ENCODE assay signal across 33 mouse cellular contexts in genomic region chr1:163143113-163143512, GRCm38 (mm10). TPM values are rescaled to one million over a fixed set of nuclear protein-coding genes. Genes with fewer than 3 reads are reported as not detected.
DNase-seq lines count a peak whose midpoint lies in the region; ATAC-seq and TF ChIP-seq lines count a peak whose summit lies in the region.
"Had no signal": no experiment of that assay in that cellular context is flagged by ENCODE, and none has a peak within 500 bp of the region (broad histone marks: within the 10 kb centered on the region; RNA-seq: fewer than 3 reads in every experiment).

No protein-coding gene starts in this region.

- no peak overlapping the region for H3K4me2 ChIP-seq in forebrain, embryonic 11.5 days (ENCODE audit: low read depth, low read length, severe bottlenecking)
- H3K4me2 ChIP-seq in forebrain, embryonic 16.5 days (ENCODE audit: low read length) = no peak overlapping the region
- H3K4me2 ChIP-seq: embryonic facial prominence, embryonic 12.5 days; embryonic facial prominence, embryonic 15.5 days; forebrain, embryonic 12.5 days; forebrain, embryonic 15.5 days; heart, embryonic 13.5 days; hindbrain, embryonic 14.5 days had no signal

- no peak for TF ChIP-seq CTCF in C2C12 (IDR thresholded peaks at IDR 0.05; ENCODE audit: control insufficient read depth, insufficient read depth, insufficient read length)

- WGBS in forebrain, embryonic 11.5 days = 82% methylated on average over 1 of the region's 1 CpGs
- 73% methylated on average over 1 of the region's 1 CpGs for WGBS in forebrain, embryonic 16.5 days

- no peaks in the 10 kb centered on the region for H3K27me3 ChIP-seq in forebrain, embryonic 11.5 days (ENCODE audit: control insufficient read depth, insufficient read depth, low read length)
- no peaks in the 10 kb centered on the region for H3K27me3 ChIP-seq in forebrain, embryonic 16.5 days (replicated peaks; ENCODE audit: control insufficient read depth, insufficient read depth, low read length)
- H3K27me3 ChIP-seq in C2C12 (ENCODE audit: control insufficient read depth, insufficient read depth, insufficient read length) = no peaks in the 10 kb centered on the region
- H3K27me3 ChIP-seq: embryonic facial prominence, embryonic 12.5 days; embryonic facial prominence, embryonic 15.5 days; forebrain, embryonic 12.5 days; forebrain, embryonic 15.5 days; heart, embryonic 13.5 days had no signal

- no peak overlapping the region for H3K9ac ChIP-seq in forebrain, embryonic 11.5 days (ENCODE audit: low read length)
- no peak overlapping the region for H3K9ac ChIP-seq in forebrain, embryonic 16.5 days (replicated peaks; ENCODE audit: low read depth, low read length)
- H3K9ac ChIP-seq: embryonic facial prominence, embryonic 12.5 days; embryonic facial prominence, embryonic 15.5 days; forebrain, embryonic 12.5 days; forebrain, embryonic 15.5 days; heart, embryonic 13.5 days; hindbrain, embryonic 14.5 days had no signal

- no peaks in the 10 kb centered on the region for H3K79me2 ChIP-seq in C2C12 (ENCODE audit: control insufficient read depth, insufficient read depth)

- ATAC-seq in forebrain, embryonic 11.5 days (replicated peaks; ENCODE audit: low FRiP score) = 0 out of 2 replicates have a peak, but pooled peaks have one; percentile 27
- no peak for ATAC-seq in forebrain, embryonic 16.5 days
- ATAC-seq: forebrain, embryonic 15.5 days; hindbrain, postnatal 0 days; inflammation-experienced regulatory T-cells, adult 6 months; intestine, embryonic 16.5 days had no signal

- no peak overlapping the region for H3K4me3 ChIP-seq in forebrain, embryonic 11.5 days (ENCODE audit: low read depth, low read length)
- H3K4me3 ChIP-seq in forebrain, embryonic 16.5 days (replicated peaks; ENCODE audit: low read length) = no peak overlapping the region
- no peak overlapping the region for H3K4me3 ChIP-seq in C2C12 (ENCODE audit: insufficient read depth, poor library complexity, severe bottlenecking)
- H3K4me3 ChIP-seq: embryonic facial prominence, embryonic 12.5 days; embryonic facial prominence, embryonic 15.5 days; forebrain, embryonic 12.5 days; forebrain, embryonic 15.5 days; gastrocnemius, adult 2 months; heart, embryonic 13.5 days had no signal

- no peak overlapping the region for H3K27ac ChIP-seq in forebrain, embryonic 11.5 days (ENCODE audit: low read depth, low read length)
- no peak overlapping the region for H3K27ac ChIP-seq in forebrain, embryonic 16.5 days (ENCODE audit: low read length)
- H3K27ac ChIP-seq: embryonic facial prominence, embryonic 12.5 days; embryonic facial prominence, embryonic 15.5 days; forebrain, embryonic 12.5 days; forebrain, embryonic 15.5 days; gastrocnemius, adult 2 months; heart, embryonic 13.5 days; hindbrain, embryonic 14.5 days; hindbrain, postnatal 0 days had no signal

- H3ac ChIP-seq in C2C12 (ENCODE audit: control insufficient read depth, insufficient read length, low read depth) = no peak overlapping the region

- no peaks in the 10 kb centered on the region for H3K79me3 ChIP-seq in C2C12 (ENCODE audit: low read depth)

- H3K9me3 ChIP-seq in forebrain, embryonic 11.5 days (ENCODE audit: control insufficient read depth, low read length) = no peaks in the 10 kb centered on the region
- no peaks in the 10 kb centered on the region for H3K9me3 ChIP-seq in forebrain, embryonic 16.5 days (ENCODE audit: control insufficient read depth, low read length)
- H3K9me3 ChIP-seq: embryonic facial prominence, embryonic 12.5 days; embryonic facial prominence, embryonic 15.5 days; forebrain, embryonic 12.5 days; forebrain, embryonic 15.5 days; heart, embryonic 13.5 days had no signal

- H3K4me1 ChIP-seq in forebrain, embryonic 11.5 days (replicated peaks; ENCODE audit: control insufficient read depth, insufficient read depth, low read length) = no peaks in the 10 kb centered on the region
- H3K4me1 ChIP-seq in forebrain, embryonic 16.5 days (replicated peaks; ENCODE audit: control insufficient read depth, insufficient read depth, low read length) = no peaks in the 10 kb centered on the region
- H3K4me1 ChIP-seq: embryonic facial prominence, embryonic 12.5 days; embryonic facial prominence, embryonic 15.5 days; forebrain, embryonic 12.5 days; heart, embryonic 13.5 days had no signal

- H3K36me3 ChIP-seq in forebrain, embryonic 11.5 days (ENCODE audit: control insufficient read depth, insufficient read depth, low read length) = no peaks in the 10 kb centered on the region
- no peaks in the 10 kb centered on the region for H3K36me3 ChIP-seq in forebrain, embryonic 16.5 days (ENCODE audit: control insufficient read depth, insufficient read depth)
- H3K36me3 ChIP-seq in C2C12 (ENCODE audit: control insufficient read depth, insufficient read depth) = no peaks in the 10 kb centered on the region
- H3K36me3 ChIP-seq: embryonic facial prominence, embryonic 12.5 days; embryonic facial prominence, embryonic 15.5 days; forebrain, embryonic 12.5 days; forebrain, embryonic 15.5 days; heart, embryonic 13.5 days had no signal

- DNase-seq in forebrain, embryonic 11.5 days (ENCODE audit: low spot score) = no peak
- DNase-seq in R1 (ENCODE audit: low read depth, low spot score) = peak; percentile 74
- DNase-seq in frontal cortex, adult 2 months (ENCODE audit: extremely low spot score in 1 of 2, low spot score in 1 of 2) = no peak
- no peak for DNase-seq in adrenal gland, postnatal 4 days (ENCODE audit: low spot score in 2 of 2)
- DNase-seq: adrenal gland, postnatal 10 days; adrenal gland, postnatal 36 days; cerebellum, adult 11 months; cerebellum, adult 2 months; cerebellum, adult 9-11 months; cerebellum, postnatal 25 days; gastrocnemius, adult 2 months; gastrocnemius, postnatal 14 days; heart, adult 11 months; heart, postnatal 14 days; heart, postnatal 4 days; kidney, adult 18-20 months had no signal

TF ChIP-seq in C2C12, 6 proteins besides CTCF, POLR2A, EP300 and RAD21:
- TF ChIP-seq MAX (IDR thresholded peaks at IDR 0.05) (peak; percentile 40), MYOG (IDR thresholded peaks at IDR 0.05; ENCODE audit: control insufficient read depth, extremely low read depth, insufficient read length) (no peak), CEBPB (IDR thresholded peaks at IDR 0.05; ENCODE audit: low read depth) (no peak), FOSL1 (IDR thresholded peaks at IDR 0.05; ENCODE audit: insufficient read depth, low read length, poor library complexity, severe bottlenecking) (peak; percentile 28), USF1 (IDR thresholded peaks at IDR 0.05; ENCODE audit: low read depth) (no peak)

RNA-seq across cellular contexts. Expression of gene Mroh9, which starts 57.6 kb away (rescaled TPM):
- not detected in 2 replicates for polyA plus RNA-seq in forebrain, embryonic 11.5 days (2014; fragmentation: Nextera tagmentation; extraction: Ambion mirVana)
- polyA plus RNA-seq in forebrain, embryonic 16.5 days (2015; fragmentation: Nextera tagmentation; extraction: Ambion mirVana) = not detected in 2 replicates
- polyA plus RNA-seq in C2C12 (2012; fragmentation: generic; extraction: Trizol) = not detected
- polyA plus RNA-seq in frontal cortex, adult 2 months (2012; rRNA removed) = not detected in 2 replicates
- total RNA-seq in adrenal gland, postnatal 4 days (2021) = not detected
- total RNA-seq: adrenal gland, adult 18-20 months; adrenal gland, postnatal 10 days; adrenal gland, postnatal 36 days; common myeloid progenitor, adult 5-6 weeks; gastrocnemius, adult 2 months; gastrocnemius, postnatal 14 days; gastrocnemius, postnatal 4 days; heart, postnatal 14 days; heart, postnatal 4 days; hindbrain, postnatal 0 days; MEL had no signal
- polyA plus RNA-seq: cerebellum, adult 2 months; embryonic facial prominence, embryonic 12.5 days; embryonic facial prominence, embryonic 15.5 days; forebrain, embryonic 12.5 days; forebrain, embryonic 15.5 days; heart, embryonic 13.5 days; heart, embryonic 16.5 days; hindbrain, embryonic 11.5 days; hindbrain, embryonic 14.5 days; hindbrain, postnatal 0 days; inflammation-experienced regulatory T-cells, adult 6 months; intestine, embryonic 16.5 days had no signal
